Mouse (Mus musculus): ENCODE measurements around the gene Olfr1497. TPM values are rescaled to one million over a fixed set of nuclear protein-coding genes. Genes with fewer than 3 reads are reported as not detected.
"Not testable (repeated sequence)": the region's sequence is repeated elsewhere in the genome, so short reads cannot be mapped to it uniquely, and the experiment has no call there.

Gene Olfr1497
- not detected in 2 replicates for total RNA-seq (2014; fragmentation: Nextera tagmentation)
- not detected in 2 replicates for total RNA-seq (2017)

GRCm38 (mm10) chr19:13798102-13798501 lies at the start of gene Olfr1497:
Gene Olfr1497, minus strand, starts transcription at chr19:13798202.
- no peak for ATAC-seq (replicated peaks; ENCODE audit: low FRiP score, low TSS enrichment, poor library complexity, severe bottlenecking)

GRCm38 (mm10) chr19:13830388-13830787 lies 32.4 kb upstream of the Olfr1497 start, which contains the start of gene Olfr1500:
Gene Olfr1500, minus strand, starts transcription at chr19:13830488.
- no peak for ATAC-seq (replicated peaks; ENCODE audit: low FRiP score, low TSS enrichment, poor library complexity, severe bottlenecking)

GRCm38 (mm10) chr19:13828447-13828846 lies 30.4 kb upstream of the Olfr1497 start:
- no peak for ATAC-seq (replicated peaks; ENCODE audit: low FRiP score, low TSS enrichment, poor library complexity, severe bottlenecking)

- ATAC-seq (replicated peaks; ENCODE audit: low FRiP score, low TSS enrichment, poor library complexity, severe bottlenecking), result no peak
Measured at GRCm38 (mm10) chr19:13820847-13821246, 22.8 kb upstream of the Olfr1497 start.

GRCm38 (mm10) chr19:13819347-13819746 lies 21.3 kb upstream of the Olfr1497 start, which contains the start of gene Olfr1499:
Gene Olfr1499, minus strand, starts transcription at chr19:13819447.
- no peak for ATAC-seq (replicated peaks; ENCODE audit: low FRiP score, low TSS enrichment, poor library complexity, severe bottlenecking)

GRCm38 (mm10) chr19:13818827-13819226 lies 20.8 kb upstream of the Olfr1497 start:
- ATAC-seq (replicated peaks; ENCODE audit: low FRiP score, low TSS enrichment, poor library complexity, severe bottlenecking), result no peak

- ATAC-seq (replicated peaks; ENCODE audit: low FRiP score, low TSS enrichment, poor library complexity, severe bottlenecking), result no peak
Measured at GRCm38 (mm10) chr19:13812823-13813222, 14.8 kb upstream of the Olfr1497 start.

- ATAC-seq (replicated peaks; ENCODE audit: low FRiP score, low TSS enrichment, poor library complexity, severe bottlenecking), result not testable (repeated sequence)
Measured at GRCm38 (mm10) chr19:13805486-13805885, 7.5 kb upstream of the Olfr1497 start.

GRCm38 (mm10) chr19:13777578-13777977 lies 20.4 kb downstream of the Olfr1497 start, which contains the start of gene Olfr1496:
Gene Olfr1496, plus strand, starts transcription at chr19:13777878.
- no peak for ATAC-seq (replicated peaks; ENCODE audit: low FRiP score, low TSS enrichment, poor library complexity, severe bottlenecking)

GRCm38 (mm10) chr19:13768565-13769276 lies 29.3 kb downstream of the Olfr1497 start:
- ATAC-seq (replicated peaks; ENCODE audit: low FRiP score, low TSS enrichment, poor library complexity, severe bottlenecking), result no peak

GRCm38 (mm10) chr19:13764306-13764705 lies 33.7 kb downstream of the Olfr1497 start, which contains the start of gene Olfr1495:
Gene Olfr1495, plus strand, starts transcription at chr19:13764606.
- ATAC-seq (replicated peaks; ENCODE audit: low FRiP score, low TSS enrichment, poor library complexity, severe bottlenecking), result no peak

- ATAC-seq (replicated peaks; ENCODE audit: low FRiP score, low TSS enrichment, poor library complexity, severe bottlenecking), result no peak
Measured at GRCm38 (mm10) chr19:13749366-13749765, 48.6 kb downstream of the Olfr1497 start.

Other genes with a start within 250 kb of the Olfr1497 start
- not detected in 2 replicates for gene Olfr1484, start 214.7 kb downstream of the Olfr1497 start, total RNA-seq (2014; fragmentation: Nextera tagmentation)
- gene Olfr1484, start 214.7 kb downstream of the Olfr1497 start, total RNA-seq (2017), result not detected in 2 replicates
- not detected in 2 replicates for gene Olfr1487, start 180.8 kb downstream of the Olfr1497 start, total RNA-seq (2014; fragmentation: Nextera tagmentation)
- gene Olfr1487, start 180.8 kb downstream of the Olfr1497 start, total RNA-seq (2017), result not detected in 2 replicates
- not detected in 2 replicates for gene Olfr1489, start 166.6 kb downstream of the Olfr1497 start, total RNA-seq (2014; fragmentation: Nextera tagmentation)
- gene Olfr1489, start 166.6 kb downstream of the Olfr1497 start, total RNA-seq (2017), result not detected in 2 replicates
- gene Olfr1490, start 147.1 kb downstream of the Olfr1497 start, total RNA-seq (2014; fragmentation: Nextera tagmentation), result not detected in 2 replicates
- gene Olfr1490, start 147.1 kb downstream of the Olfr1497 start, total RNA-seq (2017), result not detected in 2 replicates
- gene Olfr1491, start 100.9 kb downstream of the Olfr1497 start, total RNA-seq (2014; fragmentation: Nextera tagmentation), result not detected in 2 replicates
- gene Olfr1491, start 100.9 kb downstream of the Olfr1497 start, total RNA-seq (2017), result not detected in 2 replicates
- gene Olfr1493-ps1, start 74.9 kb downstream of the Olfr1497 start, total RNA-seq (2014; fragmentation: Nextera tagmentation), result not detected in 2 replicates
- not detected in 2 replicates for gene Olfr1493-ps1, start 74.9 kb downstream of the Olfr1497 start, total RNA-seq (2017)
- gene Olfr1494, start 58.5 kb downstream of the Olfr1497 start, total RNA-seq (2014; fragmentation: Nextera tagmentation), result not detected in 2 replicates
- gene Olfr1494, start 58.5 kb downstream of the Olfr1497 start, total RNA-seq (2017), result not detected in 2 replicates
- gene Olfr1495, start 33.6 kb downstream of the Olfr1497 start, total RNA-seq (2014; fragmentation: Nextera tagmentation), result not detected in 2 replicates
- gene Olfr1495, start 33.6 kb downstream of the Olfr1497 start, total RNA-seq (2017), result not detected in 2 replicates
- not detected in 2 replicates for gene Olfr1496, start 20.3 kb downstream of the Olfr1497 start, total RNA-seq (2014; fragmentation: Nextera tagmentation)
- gene Olfr1496, start 20.3 kb downstream of the Olfr1497 start, total RNA-seq (2017), result not detected in 2 replicates
- gene Olfr1499, start 21.2 kb upstream of the Olfr1497 start, total RNA-seq (2014; fragmentation: Nextera tagmentation), result not detected in 2 replicates
- gene Olfr1499, start 21.2 kb upstream of the Olfr1497 start, total RNA-seq (2017), result not detected in 2 replicates
- gene Olfr1500, start 32.3 kb upstream of the Olfr1497 start, total RNA-seq (2014; fragmentation: Nextera tagmentation), result not detected in 2 replicates
- not detected in 2 replicates for gene Olfr1500, start 32.3 kb upstream of the Olfr1497 start, total RNA-seq (2017)
- not detected in 2 replicates for gene Olfr1501, start 52.5 kb upstream of the Olfr1497 start, total RNA-seq (2014; fragmentation: Nextera tagmentation)
- not detected in 2 replicates for gene Olfr1501, start 52.5 kb upstream of the Olfr1497 start, total RNA-seq (2017)
- not detected in 2 replicates for gene Olfr1502, start 63.6 kb upstream of the Olfr1497 start, total RNA-seq (2014; fragmentation: Nextera tagmentation)
- gene Olfr1502, start 63.6 kb upstream of the Olfr1497 start, total RNA-seq (2017), result not detected in 2 replicates
- gene Olfr1504, start 99.7 kb upstream of the Olfr1497 start, total RNA-seq (2014; fragmentation: Nextera tagmentation), result not detected in 2 replicates
- not detected in 2 replicates for gene Olfr1504, start 99.7 kb upstream of the Olfr1497 start, total RNA-seq (2017)
- not detected in 2 replicates for gene Olfr1505, start 115.3 kb upstream of the Olfr1497 start, total RNA-seq (2014; fragmentation: Nextera tagmentation)
- not detected in 2 replicates for gene Olfr1505, start 115.3 kb upstream of the Olfr1497 start, total RNA-seq (2017)

Data from megakaryocyte-erythroid progenitor cell, adult 5-6 weeks (primary cell).